Mouse (Mus musculus): ENCODE measurements around the gene Zdhhc18. TPM values are rescaled to one million over a fixed set of nuclear protein-coding genes. Genes with fewer than 3 reads are reported as not detected.
A peak's percentile ranks its signal among the peaks of the same experiment; 100 is the strongest.

Gene Zdhhc18
- polyA plus RNA-seq, 1 experiment, result 31.6 TPM

GRCm38 (mm10) chr4:133662945-133663344 lies 13.0 kb upstream of the Zdhhc18 start:
- Histone ChIP-seq H3K4me1 (ENCODE audit: control insufficient read depth, insufficient read depth, low read length) (peaks cover 15% of the 10 kb centered on the region), H3K36me3 (ENCODE audit: control insufficient read depth, insufficient read depth, low read length) (no peaks in the 10 kb centered on the region), H3K4me3 (ENCODE audit: insufficient read depth, low read depth, low read length) (no peak overlapping the region), H3K27ac (ENCODE audit: insufficient read depth, low read depth, low read length) (no peak overlapping the region), H3K27me3 (replicated peaks; ENCODE audit: control insufficient read depth, insufficient read depth, low read length) (no peaks in the 10 kb centered on the region)
- WGBS, result 82% methylated on average over 8 of the region's 8 CpGs
- DNase-seq, result no peak
- TF ChIP-seq CTCF (conservative IDR thresholded peaks at IDR 0.05; ENCODE audit: insufficient read depth, insufficient read length, low read depth, low read length) (no peak), POLR2A (IDR thresholded peaks at IDR 0.05; ENCODE audit: low read depth, low read length) (no peak)

- Histone ChIP-seq H3K4me3 (ENCODE audit: insufficient read depth, low read depth, low read length) (no peak overlapping the region), H3K36me3 (ENCODE audit: control insufficient read depth, insufficient read depth, low read length) (no peaks in the 10 kb centered on the region), H3K27me3 (replicated peaks; ENCODE audit: control insufficient read depth, insufficient read depth, low read length) (no peaks in the 10 kb centered on the region), H3K27ac (ENCODE audit: insufficient read depth, low read depth, low read length) (no peak overlapping the region), H3K4me1 (ENCODE audit: control insufficient read depth, insufficient read depth, low read length) (peaks cover 15% of the 10 kb centered on the region)
- TF ChIP-seq POLR2A (IDR thresholded peaks at IDR 0.05; ENCODE audit: low read depth, low read length) (no peak), CTCF (conservative IDR thresholded peaks at IDR 0.05; ENCODE audit: insufficient read depth, insufficient read length, low read depth, low read length) (no peak)
- WGBS, result 77% methylated on average over 8 of the region's 8 CpGs
- no peak for DNase-seq
These were observed 12.5 kb upstream of the Zdhhc18 start for GRCm38 (mm10) chr4:133662421-133662820.

DNA sequence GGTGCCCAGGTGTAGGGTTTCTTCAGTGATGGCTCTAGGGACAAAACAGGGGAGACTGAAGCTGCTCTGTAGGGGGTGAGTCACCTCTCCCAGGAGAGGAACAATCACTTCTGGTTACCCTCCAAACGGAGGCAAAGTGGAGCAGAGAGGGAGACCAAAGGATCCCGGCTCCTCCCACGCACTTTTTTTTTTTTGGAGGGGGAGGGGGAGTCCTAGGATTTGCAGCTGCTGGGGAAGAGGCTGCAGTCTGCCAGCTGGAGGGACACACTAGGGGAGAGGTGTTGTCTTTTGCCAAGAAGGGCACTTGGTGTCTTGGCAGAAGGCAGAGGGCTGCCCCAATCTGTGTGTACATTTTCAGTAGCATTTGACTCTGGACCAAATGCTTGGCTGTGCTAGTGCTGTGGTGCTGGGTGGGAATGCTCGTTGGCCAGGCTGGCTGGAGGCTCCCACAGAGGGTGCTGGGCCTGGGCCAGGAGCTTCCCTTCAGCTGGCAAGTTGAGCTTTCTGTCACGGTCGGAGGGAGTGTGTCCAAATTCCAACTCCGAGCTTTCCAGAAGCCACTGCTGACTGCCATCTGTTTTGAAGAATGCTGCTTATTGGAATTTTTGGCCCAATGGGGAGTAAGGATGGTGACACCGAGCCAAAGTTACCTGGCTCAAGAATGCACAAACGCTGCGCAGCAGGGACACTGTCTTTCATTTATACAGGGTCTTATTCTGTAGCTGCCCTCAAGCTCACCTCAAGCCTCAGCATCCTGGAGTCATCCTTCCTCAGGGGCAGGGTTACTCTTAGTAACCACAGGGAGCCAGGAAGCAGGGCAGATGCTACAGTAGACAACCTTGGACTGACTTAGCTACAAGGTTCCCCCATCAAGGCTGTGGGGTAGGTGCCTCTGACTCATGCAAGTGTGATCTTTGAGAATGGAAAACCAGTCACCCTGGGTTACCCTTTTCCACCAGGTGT lies 10.5 kb upstream of the Zdhhc18 start:
- WGBS, result 2% methylated on average over 10 of the region's 10 CpGs
- TF ChIP-seq POLR2A (IDR thresholded peaks at IDR 0.05; ENCODE audit: low read depth, low read length), result no peak
- no peak for TF ChIP-seq CTCF (conservative IDR thresholded peaks at IDR 0.05; ENCODE audit: insufficient read depth, insufficient read length, low read depth, low read length)
- no peaks in the 10 kb centered on the region for H3K36me3 ChIP-seq (ENCODE audit: control insufficient read depth, insufficient read depth, low read length)
- H3K4me3 ChIP-seq (ENCODE audit: insufficient read depth, low read depth, low read length), result peak overlapping the region; percentile 49
- H3K27me3 ChIP-seq (replicated peaks; ENCODE audit: control insufficient read depth, insufficient read depth, low read length), result no peaks in the 10 kb centered on the region
- peak overlapping the region; percentile 98 for H3K27ac ChIP-seq (ENCODE audit: insufficient read depth, low read depth, low read length)
- peak; percentile 98 for DNase-seq
- peaks cover 18% of the 10 kb centered on the region for H3K4me1 ChIP-seq (ENCODE audit: control insufficient read depth, insufficient read depth, low read length)

DNA sequence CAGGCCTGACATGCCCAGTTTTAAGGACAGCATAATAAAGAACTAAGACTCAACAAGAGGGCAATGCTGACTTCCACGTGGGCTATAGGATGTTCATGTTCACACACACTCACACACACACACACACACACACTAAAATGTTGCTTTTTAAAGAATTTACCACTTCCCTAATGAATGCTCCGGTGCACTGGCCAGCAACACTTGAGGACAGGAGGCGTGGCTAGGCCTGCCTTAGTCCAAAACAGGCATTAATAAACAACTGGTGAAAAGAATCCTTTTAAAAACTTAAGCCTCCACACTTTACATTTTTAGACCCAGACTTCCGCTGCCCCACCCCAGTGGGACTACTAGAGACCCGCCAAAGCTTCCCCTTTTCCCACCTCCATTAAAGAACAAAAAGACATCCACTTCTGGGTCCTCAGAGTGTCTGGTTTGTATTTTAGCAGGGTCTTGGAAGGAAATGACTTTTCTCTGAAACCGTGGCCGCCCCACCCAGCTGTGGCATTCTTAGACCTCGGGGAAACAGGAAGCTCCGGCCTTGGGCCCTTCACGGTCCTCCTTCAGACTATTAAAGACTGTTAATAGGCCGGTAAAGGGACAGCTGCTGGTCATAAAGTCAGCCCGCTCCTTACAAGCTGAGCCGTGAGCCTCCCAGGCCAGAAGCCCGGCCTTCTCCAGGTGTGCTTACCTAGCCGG lies 9.7 kb upstream of the Zdhhc18 start:
- Histone ChIP-seq H3K27ac (ENCODE audit: insufficient read depth, low read depth, low read length) (peak overlapping the region; percentile 98), H3K36me3 (ENCODE audit: control insufficient read depth, insufficient read depth, low read length) (no peaks in the 10 kb centered on the region), H3K4me3 (ENCODE audit: insufficient read depth, low read depth, low read length) (peak overlapping the region; percentile 49), H3K27me3 (replicated peaks; ENCODE audit: control insufficient read depth, insufficient read depth, low read length) (no peaks in the 10 kb centered on the region), H3K4me1 (ENCODE audit: control insufficient read depth, insufficient read depth, low read length) (peaks cover 18% of the 10 kb centered on the region)
- TF ChIP-seq POLR2A (IDR thresholded peaks at IDR 0.05; ENCODE audit: low read depth, low read length) (no peak), CTCF (conservative IDR thresholded peaks at IDR 0.05; ENCODE audit: insufficient read depth, insufficient read length, low read depth, low read length) (no peak)
- peak; percentile 90 for DNase-seq
- 2% methylated on average over 15 of the region's 15 CpGs for WGBS

- H3K27me3 ChIP-seq (replicated peaks; ENCODE audit: control insufficient read depth, insufficient read depth, low read length), result no peaks in the 10 kb centered on the region
- TF ChIP-seq CTCF (conservative IDR thresholded peaks at IDR 0.05; ENCODE audit: insufficient read depth, insufficient read length, low read depth, low read length), result no peak
- no peak for TF ChIP-seq POLR2A (IDR thresholded peaks at IDR 0.05; ENCODE audit: low read depth, low read length)
- 43% methylated on average over 2 of the region's 2 CpGs for WGBS
- peak; percentile 42 for DNase-seq
- H3K36me3 ChIP-seq (ENCODE audit: control insufficient read depth, insufficient read depth, low read length), result no peaks in the 10 kb centered on the region
- H3K4me1 ChIP-seq (ENCODE audit: control insufficient read depth, insufficient read depth, low read length), result peaks cover 18% of the 10 kb centered on the region
- peak overlapping the region; percentile 49; the same call in 1 of the 2 replicates for H3K4me3 ChIP-seq (ENCODE audit: insufficient read depth, low read depth, low read length)
- H3K27ac ChIP-seq (ENCODE audit: insufficient read depth, low read depth, low read length), result peak overlapping the region; percentile 98
These were observed 8.8 kb upstream of the Zdhhc18 start for GRCm38 (mm10) chr4:133658729-133659128.

DNA sequence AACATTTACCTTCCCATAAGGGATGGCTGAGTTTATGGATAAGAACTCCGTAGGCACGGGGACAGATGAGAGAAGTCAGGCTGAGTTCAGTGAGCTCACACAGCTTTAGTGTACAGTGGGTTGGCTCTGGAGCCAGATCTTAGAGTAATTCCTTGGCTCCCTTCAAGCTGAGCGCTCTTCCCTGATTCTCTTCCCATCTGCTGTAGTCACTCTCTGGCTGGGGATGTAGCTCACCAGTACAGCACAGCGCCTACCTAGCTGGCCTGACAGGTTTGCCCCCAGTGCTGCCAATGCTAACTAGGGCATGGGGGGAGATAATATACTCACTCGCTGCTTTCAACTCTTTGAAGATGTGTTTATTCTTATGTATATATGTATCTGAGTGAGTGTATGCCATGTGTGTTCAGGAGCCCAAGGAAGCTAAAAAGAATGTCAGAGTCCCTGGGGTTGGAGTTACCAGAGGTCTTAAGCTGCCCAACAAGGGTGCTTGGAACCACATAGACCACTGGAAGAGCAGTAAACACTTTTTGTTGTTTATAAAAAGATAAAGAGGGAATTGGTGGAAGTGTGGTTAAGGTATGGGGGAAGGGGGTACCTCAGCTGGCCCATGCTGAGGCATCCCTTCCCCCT lies 8.0 kb upstream of the Zdhhc18 start:
- DNase-seq, result no peak
- TF ChIP-seq POLR2A (IDR thresholded peaks at IDR 0.05; ENCODE audit: low read depth, low read length) (no peak), CTCF (conservative IDR thresholded peaks at IDR 0.05; ENCODE audit: insufficient read depth, insufficient read length, low read depth, low read length) (no peak)
- WGBS, result 72% methylated on average over 5 of the region's 5 CpGs
- no peak overlapping the region for H3K4me3 ChIP-seq (ENCODE audit: insufficient read depth, low read depth, low read length)
- no peaks in the 10 kb centered on the region for H3K27me3 ChIP-seq (replicated peaks; ENCODE audit: control insufficient read depth, insufficient read depth, low read length)
- no peak overlapping the region for H3K27ac ChIP-seq (ENCODE audit: insufficient read depth, low read depth, low read length)
- H3K36me3 ChIP-seq (ENCODE audit: control insufficient read depth, insufficient read depth, low read length), result no peaks in the 10 kb centered on the region
- peaks cover 18% of the 10 kb centered on the region for H3K4me1 ChIP-seq (ENCODE audit: control insufficient read depth, insufficient read depth, low read length)

Data from kidney, adult 2 months (tissue).